ENCODE assay signal across 8 mouse cellular contexts in the genomic region with DNA sequence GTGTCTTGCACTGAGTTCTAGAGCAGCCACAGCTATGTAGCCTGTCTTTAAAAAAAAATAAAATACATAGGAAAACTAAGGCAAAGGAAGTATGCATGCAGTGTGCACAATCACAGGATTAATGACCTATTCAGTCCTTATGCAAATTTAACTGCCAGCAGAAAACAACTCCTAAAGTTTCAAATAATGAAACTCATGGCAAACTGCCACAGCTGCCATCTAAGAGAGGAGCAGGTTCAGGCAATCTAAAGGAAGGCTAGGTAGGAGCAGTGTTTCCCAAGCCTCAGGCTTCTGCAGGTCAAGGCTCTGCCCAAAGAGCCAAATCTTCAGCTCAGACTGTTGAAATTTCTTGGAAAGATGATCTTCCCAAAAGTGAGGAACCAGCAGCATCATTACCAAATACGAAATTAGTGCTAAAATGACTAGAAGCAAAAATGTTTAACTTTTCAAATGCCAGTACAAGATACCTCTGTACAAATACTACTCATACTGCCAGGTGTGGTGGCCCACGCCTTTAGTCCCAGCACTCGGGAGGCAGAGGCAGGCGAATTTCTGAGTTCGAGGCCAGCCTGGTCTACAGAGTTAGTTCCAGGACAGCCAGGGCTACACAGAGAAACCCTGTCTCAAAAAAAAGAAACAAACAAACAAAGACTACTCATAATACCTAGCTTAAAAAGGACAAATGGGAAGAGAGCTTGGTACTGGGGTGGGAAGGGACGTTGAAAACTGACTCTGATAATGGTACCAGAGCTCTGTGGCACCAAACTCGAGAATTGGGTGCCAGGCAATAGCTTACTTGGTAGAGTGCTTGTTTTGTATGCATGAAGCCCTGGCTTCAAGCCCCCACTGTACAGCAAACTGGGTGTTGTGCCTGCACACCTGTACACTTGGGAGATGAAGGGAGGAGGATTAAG. TPM values are rescaled to one million over a fixed set of nuclear protein-coding genes. Genes with fewer than 3 reads are reported as not detected.
DNase-seq lines count a peak whose midpoint lies in the region; ATAC-seq lines count a peak whose summit lies in the region.

No protein-coding gene starts in this region.

- H3K36me3 ChIP-seq in lung, embryonic 15.5 days: peaks cover 3% of the 10 kb centered on the region; the same call in 1 of the 2 replicates
- H3K36me3 ChIP-seq in forebrain, embryonic 15.5 days: peaks cover 6% of the 10 kb centered on the region; the same call in 1 of the 2 replicates
- peaks cover 51% of the 10 kb centered on the region for H3K36me3 ChIP-seq in limb, embryonic 10.5 days
- H3K36me3 ChIP-seq in neural tube, embryonic 15.5 days: no peaks in the 10 kb centered on the region

- H3K4me1 ChIP-seq in lung, embryonic 15.5 days: peaks cover 41% of the 10 kb centered on the region
- H3K4me1 ChIP-seq in forebrain, embryonic 15.5 days: peaks cover 38% of the 10 kb centered on the region
- H3K4me1 ChIP-seq in limb, embryonic 10.5 days: peaks cover 23% of the 10 kb centered on the region
- peaks cover 45% of the 10 kb centered on the region for H3K4me1 ChIP-seq in neural tube, embryonic 15.5 days

- ATAC-seq in lung, embryonic 15.5 days (ENCODE audit: borderline replicate concordance, extremely low read depth, low FRiP score, low TSS enrichment): no peak
- no peak for ATAC-seq in forebrain, embryonic 15.5 days (replicated peaks)
- ATAC-seq in neural tube, embryonic 15.5 days (ENCODE audit: low FRiP score): no peak

- no peaks in the 10 kb centered on the region for H3K27me3 ChIP-seq in lung, embryonic 15.5 days
- H3K27me3 ChIP-seq in forebrain, embryonic 15.5 days: no peaks in the 10 kb centered on the region
- H3K27me3 ChIP-seq in limb, embryonic 10.5 days (ENCODE audit: low read depth, poor library complexity, severe bottlenecking): no peaks in the 10 kb centered on the region
- H3K27me3 ChIP-seq in neural tube, embryonic 15.5 days (replicated peaks): no peaks in the 10 kb centered on the region

- H3K9me3 ChIP-seq in lung, embryonic 15.5 days: no peaks in the 10 kb centered on the region
- H3K9me3 ChIP-seq in forebrain, embryonic 15.5 days: no peaks in the 10 kb centered on the region
- H3K9me3 ChIP-seq in limb, embryonic 10.5 days (replicated peaks): no peaks in the 10 kb centered on the region
- no peaks in the 10 kb centered on the region for H3K9me3 ChIP-seq in neural tube, embryonic 15.5 days (replicated peaks)

- H3K27ac ChIP-seq in lung, embryonic 15.5 days: no peak overlapping the region
- H3K27ac ChIP-seq in forebrain, embryonic 15.5 days (replicated peaks): no peak overlapping the region
- no peak overlapping the region for H3K27ac ChIP-seq in limb, embryonic 10.5 days
- H3K27ac ChIP-seq in neural tube, embryonic 15.5 days (replicated peaks): no peak overlapping the region

- peak overlapping the region; percentile 64 for H3K4me2 ChIP-seq in lung, embryonic 15.5 days
- H3K4me2 ChIP-seq in forebrain, embryonic 15.5 days (replicated peaks): peak overlapping the region; percentile 84
- H3K4me2 ChIP-seq in neural tube, embryonic 15.5 days: peak overlapping the region; percentile 66

- 84% methylated on average over 7 of the region's 7 CpGs for WGBS in lung, embryonic 15.5 days
- WGBS in forebrain, embryonic 15.5 days: 83% methylated on average over 7 of the region's 7 CpGs
- WGBS in limb, embryonic 10.5 days: 93% methylated on average over 7 of the region's 7 CpGs
- 91% methylated on average over 7 of the region's 7 CpGs for WGBS in neural tube, embryonic 15.5 days

- DNase-seq in lung, postnatal 25 days (ENCODE audit: low spot score): no peak
- no peak for DNase-seq in limb, embryonic 10.5 days (ENCODE audit: low spot score)
- no peak for DNase-seq in thymus, postnatal 4 days
- no peak for DNase-seq in layer of hippocampus, adult 18-20 months (ENCODE audit: low spot score in 2 of 2)
- DNase-seq in gastrocnemius, adult 8-10 months (ENCODE audit: low spot score in 2 of 2): no peak

- H3K9ac ChIP-seq in lung, embryonic 15.5 days: peak overlapping the region; percentile 91; the same call in 1 of the 2 replicates
- H3K9ac ChIP-seq in forebrain, embryonic 15.5 days (replicated peaks): 0 out of 2 replicates have a peak overlapping the region, but pooled peaks have one; percentile 4
- no peak overlapping the region; the same call in 1 of the 2 replicates for H3K9ac ChIP-seq in neural tube, embryonic 15.5 days (replicated peaks)

- H3K4me3 ChIP-seq in lung, embryonic 15.5 days: peak overlapping the region; percentile 100
- H3K4me3 ChIP-seq in forebrain, embryonic 15.5 days: peak overlapping the region; percentile 5; the same call in 1 of the 2 replicates
- H3K4me3 ChIP-seq in limb, embryonic 10.5 days: peak overlapping the region; percentile 100
- peak overlapping the region; percentile 93 for H3K4me3 ChIP-seq in neural tube, embryonic 15.5 days (replicated peaks)

RNA-seq across cellular contexts. Expression of a gene that starts 2.1 kb away (rescaled TPM):
- 88.8 and 91.2 TPM in 2 replicates for polyA plus RNA-seq in lung, embryonic 15.5 days (2015; fragmentation: Nextera tagmentation; extraction: Ambion mirVana)
- 51.8 and 54.7 TPM in 2 replicates for polyA plus RNA-seq in forebrain, embryonic 15.5 days (2015; fragmentation: Nextera tagmentation; extraction: Ambion mirVana)
- 143 and 154 TPM in 2 replicates for polyA plus RNA-seq in limb, embryonic 10.5 days (2016; fragmentation: Nextera tagmentation; extraction: Ambion mirVana)
- polyA plus RNA-seq in neural tube, embryonic 15.5 days (2015; fragmentation: Nextera tagmentation; extraction: Ambion mirVana): 43.5 and 54.6 TPM in 2 replicates
- total RNA-seq in layer of hippocampus, adult 18-20 months (2021): 100 to 1,000 TPM; 178 to 180 TPM
- 10 to 100 TPM; 68.4 to 86.4 (median 78.9) TPM for total RNA-seq in gastrocnemius, adult 8-10 months (2022)

RNA-seq across cellular contexts. Expression of a gene that starts 26.3 kb away (rescaled TPM):
- 17.6 and 21.7 TPM in 2 replicates for polyA plus RNA-seq in lung, embryonic 15.5 days (2015; fragmentation: Nextera tagmentation; extraction: Ambion mirVana)
- polyA plus RNA-seq in forebrain, embryonic 15.5 days (2015; fragmentation: Nextera tagmentation; extraction: Ambion mirVana): 13.6 and 15.2 TPM in 2 replicates
- polyA plus RNA-seq in limb, embryonic 10.5 days (2016; fragmentation: Nextera tagmentation; extraction: Ambion mirVana): 23.0 and 30.4 TPM in 2 replicates
- 15.3 and 15.7 TPM in 2 replicates for polyA plus RNA-seq in neural tube, embryonic 15.5 days (2015; fragmentation: Nextera tagmentation; extraction: Ambion mirVana)
- total RNA-seq in layer of hippocampus, adult 18-20 months (2021): 10 to 100 TPM; 11.0 to 11.8 TPM
- total RNA-seq in gastrocnemius, adult 8-10 months (2022): 10 to 100 TPM in 1 of 4 experiments, 1 to 10 TPM in 3; 5.1 to 11.2 (median 6.2) TPM

RNA-seq across cellular contexts. Expression of a gene that starts 52.4 kb away (rescaled TPM):
- 51.1 and 53.4 TPM in 2 replicates for polyA plus RNA-seq in lung, embryonic 15.5 days (2015; fragmentation: Nextera tagmentation; extraction: Ambion mirVana)
- polyA plus RNA-seq in forebrain, embryonic 15.5 days (2015; fragmentation: Nextera tagmentation; extraction: Ambion mirVana): 60.9 and 70.8 TPM in 2 replicates
- 33.7 and 38.0 TPM in 2 replicates for polyA plus RNA-seq in limb, embryonic 10.5 days (2016; fragmentation: Nextera tagmentation; extraction: Ambion mirVana)
- 35.5 and 40.1 TPM in 2 replicates for polyA plus RNA-seq in neural tube, embryonic 15.5 days (2015; fragmentation: Nextera tagmentation; extraction: Ambion mirVana)
- total RNA-seq in layer of hippocampus, adult 18-20 months (2021): 100 to 1,000 TPM; 236 to 237 TPM
- total RNA-seq in gastrocnemius, adult 8-10 months (2022): 100 to 1,000 TPM in 1 of 4 experiments, 10 to 100 TPM in 3; 72.4 to 108 (median 78.6) TPM

Comparison
In these comparisons a context has a peak if more than half of its experiments do, and no peak if none do; other contexts are left out.
1. H3K4me3 ChIP-seq: peak in every context shown above with its lines; median percentile 100 in lung, embryonic 15.5 days; 100 in limb, embryonic 10.5 days; 93 in neural tube, embryonic 15.5 days; 5 in forebrain, embryonic 15.5 days.